Mouse (Mus musculus) A20 (cell line): ENCODE measurements around the gene Ssrp1.
A peak's percentile ranks its signal among the peaks of the same experiment; 100 is the strongest.

Source experiments
- DNase-seq: peaks from one replicate; pipeline ENCODE4 v3.0.0-alpha.2; 2011; ENCODE audit warnings: low read depth, low spot score

The Ssrp1 gene

DNA sequence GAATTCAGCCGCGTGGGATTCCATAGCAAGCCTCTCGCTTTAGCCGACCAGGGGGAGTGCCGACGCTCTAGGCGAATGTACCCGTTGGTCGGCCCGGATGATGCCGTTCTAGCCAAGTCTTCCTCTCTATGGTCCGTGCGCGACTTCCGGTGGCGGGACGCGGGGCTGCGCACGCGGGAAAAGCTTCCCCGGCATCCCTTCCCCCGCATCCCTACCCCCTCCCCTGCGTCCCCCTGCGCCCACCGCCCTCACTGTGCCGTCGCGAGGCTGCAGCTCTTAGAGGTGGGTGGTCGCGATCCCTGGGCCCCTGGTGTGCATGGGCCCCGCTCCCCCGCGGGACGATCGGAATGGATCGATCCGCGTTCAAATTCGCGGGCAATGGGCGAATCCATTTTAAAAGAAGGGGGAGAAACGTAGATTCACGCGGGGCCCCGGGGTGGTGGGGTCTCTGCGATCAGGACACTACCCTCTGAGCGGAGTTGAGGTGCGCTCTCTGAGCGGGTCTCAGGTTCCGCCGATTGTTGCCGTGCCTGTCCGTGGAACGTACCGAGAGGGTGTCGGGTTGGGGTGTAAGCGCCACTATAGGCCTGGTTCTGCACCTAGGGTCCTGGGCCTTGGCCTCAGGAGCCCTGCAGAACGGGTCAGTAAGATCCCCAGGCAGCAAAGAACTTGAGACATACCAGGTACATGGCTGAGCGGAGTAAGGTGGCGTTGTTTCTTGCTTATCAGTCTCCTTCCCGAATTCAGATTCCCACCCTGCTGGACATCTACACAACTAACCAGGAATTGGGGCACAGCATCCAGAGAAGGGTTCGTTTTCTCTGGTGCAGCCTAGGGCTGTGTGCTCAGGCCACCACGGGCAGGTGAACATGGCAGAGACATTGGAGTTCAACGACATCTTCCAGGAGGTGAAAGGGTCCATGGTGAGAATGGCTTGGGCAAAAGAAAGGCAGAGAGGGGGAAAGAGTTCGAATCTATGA lies at the start of gene Ssrp1, which contains the start of gene P2rx3:
Gene Ssrp1, plus strand, starts transcription at position 188 of the 980 bp plus-strand sequence.
Gene P2rx3, minus strand, starts transcription at position 416 of the 980 bp plus-strand sequence.
- DNase-seq, result peak; percentile 93

DNA sequence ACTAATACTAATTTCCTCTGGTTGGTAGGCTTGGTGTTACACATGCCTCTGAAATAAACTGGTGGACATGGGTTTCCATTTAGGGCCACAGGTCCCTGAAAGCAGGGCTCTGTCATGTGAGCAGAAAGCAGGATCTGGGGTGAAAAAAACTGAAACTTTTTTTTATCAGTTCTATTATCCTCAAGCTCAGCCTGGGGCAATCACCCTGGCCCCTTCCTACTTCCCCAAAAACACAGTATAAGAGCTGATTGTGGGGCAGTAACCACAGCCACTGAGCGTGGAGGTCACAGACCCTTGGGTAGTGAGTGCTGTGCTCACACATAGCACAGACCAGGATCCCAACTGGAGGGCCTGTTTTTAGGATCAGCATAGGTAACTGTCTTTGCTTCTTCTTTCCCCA lies 49.1 kb upstream of the Ssrp1 start, which contains the start of gene Prg3:
Gene Prg3, plus strand, starts transcription at position 286 of the 400 bp plus-strand sequence.
- peak; percentile 46 for DNase-seq

DNA sequence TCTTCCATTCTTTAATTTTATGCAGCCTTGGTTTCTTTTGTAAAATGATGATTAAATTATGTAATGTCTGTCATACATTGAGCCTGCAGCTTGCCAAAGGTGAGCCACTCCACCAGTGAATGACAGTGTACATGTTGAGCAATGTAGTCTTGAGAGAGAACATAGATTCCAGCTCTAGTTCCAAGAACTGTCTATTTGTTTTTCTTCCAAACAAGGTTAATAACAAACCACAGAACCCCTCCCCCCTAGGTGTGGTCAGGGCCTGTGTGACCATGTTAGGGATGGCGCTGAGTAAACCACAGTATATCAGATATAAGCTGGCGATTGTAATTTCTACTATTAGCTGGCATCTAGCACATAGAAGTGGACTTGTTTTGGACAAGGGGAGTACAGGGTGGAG lies 40.7 kb upstream of the Ssrp1 start:
- no peak for DNase-seq

DNA sequence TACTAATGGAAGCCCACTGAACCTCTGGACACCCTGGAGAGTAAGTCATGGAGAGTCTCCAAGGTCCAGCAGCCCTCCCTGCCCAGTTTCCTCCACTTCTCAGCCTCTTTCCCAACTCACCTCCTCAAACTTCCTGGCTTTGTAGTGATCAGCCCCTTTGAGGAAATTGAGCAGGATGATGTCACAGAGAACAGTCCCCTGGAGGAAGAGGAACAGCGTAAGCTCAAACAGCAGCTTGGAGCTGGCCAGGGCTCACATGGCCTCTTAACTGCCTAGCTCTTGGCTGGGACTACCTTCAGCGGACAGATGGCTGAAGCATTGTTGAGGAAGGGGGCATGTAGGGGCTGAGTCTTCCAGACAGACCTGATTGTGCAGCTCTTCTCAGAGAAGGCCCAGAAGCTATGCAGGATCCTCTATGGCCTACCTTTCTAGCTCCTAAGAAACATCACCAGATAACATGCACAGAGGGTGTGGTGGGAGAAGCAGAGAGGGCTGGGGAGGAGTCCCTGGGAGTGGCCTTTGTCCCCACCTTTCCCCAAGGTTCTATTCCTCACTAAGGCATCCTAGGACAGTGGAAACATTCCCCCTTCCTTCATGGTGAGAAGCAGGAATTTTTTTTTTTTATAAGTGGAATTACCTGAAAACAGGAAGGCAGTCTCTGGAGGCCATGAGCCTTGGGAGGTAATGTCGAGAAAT lies 37.4 kb upstream of the Ssrp1 start:
- no peak for DNase-seq

DNA sequence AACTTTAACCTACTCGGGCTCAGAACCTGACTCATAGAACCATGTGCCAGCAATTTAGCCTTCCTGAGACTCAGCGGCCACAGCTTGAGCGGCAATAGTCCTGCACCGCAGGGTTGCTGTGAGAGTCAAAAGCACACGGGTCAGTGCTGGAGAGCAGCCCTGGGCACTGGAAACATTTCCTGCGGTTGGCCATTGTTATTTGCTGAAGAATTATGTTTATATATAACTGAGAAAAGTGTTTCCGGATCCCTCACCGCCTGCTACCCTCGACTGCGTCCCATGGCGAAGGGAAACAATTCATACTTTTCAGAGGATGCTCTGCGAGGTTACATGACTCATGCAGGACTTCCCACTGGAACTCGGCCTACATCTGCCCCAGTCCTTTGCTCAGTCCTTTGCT lies 35.5 kb upstream of the Ssrp1 start:
- DNase-seq, result no peak

DNA sequence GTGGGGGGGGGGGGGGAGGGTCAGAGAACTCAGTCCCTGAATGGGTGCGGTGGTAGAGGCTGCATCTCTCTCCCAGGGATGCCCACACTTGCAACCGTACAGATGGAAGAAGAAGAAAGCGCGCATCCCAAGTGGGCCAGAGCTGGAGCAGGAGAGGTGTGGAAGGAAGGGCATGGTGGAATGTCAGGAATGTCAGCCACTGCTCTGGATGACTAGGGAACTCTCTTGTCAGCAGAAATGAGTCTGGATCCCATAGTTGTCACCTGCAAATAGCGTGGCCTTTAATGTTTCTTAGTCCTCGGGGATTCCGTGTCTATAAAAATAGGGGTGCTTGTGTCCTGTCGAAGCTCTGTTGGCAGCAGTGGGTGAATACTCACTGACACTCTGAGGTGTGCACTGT lies 34.5 kb upstream of the Ssrp1 start:
- DNase-seq, result no peak

DNA sequence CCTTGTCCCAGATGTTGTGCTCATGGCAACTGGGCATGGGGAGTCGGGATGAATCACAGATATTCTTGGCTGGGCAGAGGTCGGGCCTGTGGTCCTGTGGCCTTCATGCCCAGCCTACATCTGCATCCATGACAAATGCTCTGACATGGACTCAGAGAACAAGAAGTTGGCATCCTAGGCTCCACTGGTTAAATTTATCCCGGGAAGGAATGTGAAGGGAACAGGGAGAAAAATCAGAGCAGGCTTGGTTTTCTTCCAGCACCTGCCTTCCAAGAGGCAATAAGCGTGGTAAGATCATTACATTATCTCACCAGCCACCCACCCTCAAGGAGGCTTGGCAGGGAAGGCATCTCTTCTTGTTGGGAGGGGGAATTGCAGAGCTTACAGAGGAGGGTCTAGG lies 32.7 kb upstream of the Ssrp1 start:
- DNase-seq, result no peak

DNA sequence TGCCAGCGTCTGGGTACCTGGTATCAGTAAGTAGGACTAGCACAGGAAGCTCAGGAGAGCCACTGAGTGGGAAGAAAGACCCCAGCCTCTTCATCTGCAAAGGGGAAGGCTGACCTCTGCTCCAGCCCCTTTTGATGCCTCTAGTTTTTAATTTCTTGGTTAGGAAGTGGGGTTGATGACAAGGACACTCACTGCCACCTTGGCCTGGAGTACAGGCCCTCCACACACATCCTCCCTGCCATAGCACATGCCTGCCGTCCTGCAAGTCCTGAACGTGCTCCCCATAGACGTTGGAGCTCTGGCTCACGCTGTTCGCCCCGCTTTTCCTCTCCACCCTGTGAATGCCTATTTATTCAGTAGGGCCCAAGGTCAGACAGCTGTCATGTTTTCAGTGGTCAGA lies 30.4 kb upstream of the Ssrp1 start:
- no peak for DNase-seq

DNA sequence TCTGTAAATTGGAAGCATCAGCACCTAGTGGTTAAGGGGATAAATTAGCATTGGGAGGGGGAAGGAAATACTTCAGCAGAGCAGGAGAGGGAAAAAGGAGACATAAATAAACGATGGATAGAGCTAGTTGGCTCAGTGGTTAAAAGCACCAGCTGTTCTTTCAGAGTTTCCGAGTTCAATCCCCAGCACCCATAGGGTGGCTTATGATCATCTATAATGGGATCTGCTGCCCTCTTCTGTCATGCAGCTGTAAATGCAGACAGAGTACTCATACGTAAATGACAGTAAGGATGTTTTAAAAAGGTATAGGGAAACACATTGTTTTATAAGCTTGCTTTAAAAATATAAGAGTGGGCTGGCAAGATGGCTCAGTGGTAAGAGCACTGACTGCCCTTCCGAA lies 29.3 kb upstream of the Ssrp1 start:
- peak; percentile 75 for DNase-seq

DNA sequence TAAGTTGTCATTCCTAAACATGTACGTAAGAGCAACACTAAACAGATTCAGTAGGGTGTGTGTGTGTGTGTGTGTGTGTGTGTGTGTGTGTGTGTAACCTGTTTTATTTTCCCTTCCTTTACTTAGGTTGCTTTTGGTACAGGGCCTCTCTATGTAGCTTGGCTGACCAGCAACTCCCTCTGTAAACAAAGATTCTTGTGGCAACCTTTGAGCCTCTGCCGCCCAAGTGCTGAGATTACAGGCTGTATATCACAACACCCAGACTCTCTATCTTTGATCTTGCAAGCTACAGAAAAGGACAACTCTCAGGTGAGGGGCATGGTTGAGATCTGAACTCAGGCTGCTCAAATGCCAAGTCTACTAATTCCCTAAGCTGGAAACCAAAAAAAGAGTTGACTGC lies 27.8 kb upstream of the Ssrp1 start:
- DNase-seq, result no peak

DNA sequence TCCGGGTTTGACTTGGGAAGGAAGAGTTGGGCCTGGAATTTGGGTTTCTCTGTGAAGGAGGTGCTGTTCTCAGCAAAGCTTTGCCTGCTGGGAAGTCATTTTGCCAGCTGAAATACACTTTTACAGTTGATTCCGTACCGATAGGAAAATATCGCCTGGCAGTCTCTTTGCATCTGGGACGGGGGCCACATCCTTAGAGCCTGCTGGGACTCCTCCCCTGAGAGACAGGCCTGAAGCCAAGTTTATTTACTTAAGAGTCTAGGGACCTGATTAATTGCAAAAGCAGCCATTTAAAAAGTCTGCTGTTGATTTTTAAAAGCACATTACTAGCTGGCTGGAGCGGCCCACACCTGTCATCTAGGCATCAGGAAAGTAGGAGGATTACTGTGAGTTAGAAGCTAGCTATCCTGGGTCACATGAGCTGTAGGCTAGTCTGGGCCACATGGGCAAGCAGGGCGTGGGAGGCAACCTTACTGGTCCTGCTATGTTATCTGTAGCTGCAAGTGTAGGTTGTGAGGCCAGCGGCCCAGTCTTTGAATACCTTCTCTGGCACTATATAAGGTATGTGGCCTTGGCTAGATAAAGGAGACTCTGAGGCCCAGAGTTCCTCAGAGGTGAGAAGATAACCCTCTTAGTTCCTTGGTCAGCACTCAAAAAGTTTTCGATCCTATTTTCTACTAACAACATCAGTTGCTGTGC lies 25.0 kb upstream of the Ssrp1 start:
- DNase-seq, result no peak

DNA sequence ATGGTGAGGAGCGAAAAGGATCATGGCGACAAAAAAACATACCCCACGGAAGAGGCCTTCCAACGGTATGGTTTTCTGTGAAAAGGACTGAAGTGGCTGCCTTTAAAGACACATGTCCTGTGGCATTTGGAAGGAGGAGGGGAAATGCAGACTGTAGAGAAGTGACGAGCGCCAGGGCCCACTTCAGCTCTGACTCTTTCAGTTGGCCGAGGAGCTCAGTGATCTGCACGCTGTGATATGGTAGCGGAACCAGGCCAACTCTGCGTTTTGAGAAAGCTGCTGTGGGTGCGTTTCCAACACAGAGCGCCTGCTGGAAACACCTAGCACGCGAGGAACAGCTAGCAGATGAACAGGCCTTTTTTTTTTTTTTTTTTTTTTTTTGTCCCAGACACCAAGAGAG lies 24.4 kb upstream of the Ssrp1 start:
- DNase-seq, result no peak

DNA sequence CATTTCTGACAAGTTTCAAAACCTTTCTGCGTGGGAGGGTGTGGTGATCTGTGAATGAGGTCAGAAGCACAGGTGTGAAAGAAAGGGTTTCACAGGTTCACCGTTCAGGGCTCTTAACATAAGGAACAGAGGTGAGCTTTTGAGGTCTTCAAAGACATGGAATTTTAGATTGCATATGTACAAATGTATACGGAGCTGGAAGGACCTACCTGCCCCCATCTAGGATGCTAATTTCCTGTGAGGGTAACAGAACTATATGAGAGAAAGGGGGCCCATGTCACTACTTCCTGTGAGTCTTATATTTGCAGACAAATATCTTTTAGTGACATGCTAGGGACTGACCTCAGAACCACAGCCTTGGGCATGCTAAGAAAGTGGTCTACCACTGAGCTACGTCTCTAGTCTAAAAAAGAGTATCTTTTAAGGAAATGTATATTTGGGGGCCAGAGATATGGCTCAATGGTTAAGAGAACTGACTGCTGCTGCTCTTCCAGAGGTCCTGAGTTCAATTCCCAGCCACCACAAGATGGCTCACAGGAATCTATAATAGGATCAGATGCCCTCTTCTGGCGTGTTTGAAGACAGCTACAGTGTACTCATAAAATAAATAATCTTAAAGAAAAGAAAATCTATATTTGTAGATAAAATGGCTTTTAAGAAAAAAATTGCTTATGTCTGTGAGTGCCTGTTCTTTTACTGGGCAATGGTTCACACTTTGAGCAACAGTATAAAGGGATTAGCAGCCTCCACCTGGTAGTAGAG lies 23.0 kb upstream of the Ssrp1 start:
- DNase-seq, result no peak

DNA sequence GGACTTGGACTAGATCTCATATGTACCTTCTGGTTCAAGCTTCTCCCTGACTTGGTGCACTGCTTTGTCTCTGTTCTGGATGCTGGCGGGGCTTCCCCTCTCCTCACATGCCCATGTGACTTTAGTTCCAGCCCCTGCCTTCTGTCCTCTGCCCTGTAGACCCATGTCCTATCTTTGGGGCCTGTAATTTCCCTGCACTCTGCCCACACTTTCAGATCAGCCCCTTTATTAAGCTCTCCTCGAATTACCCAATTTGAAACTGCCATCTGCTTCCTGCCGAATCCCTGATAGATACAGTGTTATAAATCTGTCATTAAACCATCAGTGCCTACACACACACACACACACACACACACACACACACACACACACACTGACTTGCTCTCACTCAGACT lies 22.4 kb upstream of the Ssrp1 start:
- DNase-seq, result peak; percentile 41

DNA sequence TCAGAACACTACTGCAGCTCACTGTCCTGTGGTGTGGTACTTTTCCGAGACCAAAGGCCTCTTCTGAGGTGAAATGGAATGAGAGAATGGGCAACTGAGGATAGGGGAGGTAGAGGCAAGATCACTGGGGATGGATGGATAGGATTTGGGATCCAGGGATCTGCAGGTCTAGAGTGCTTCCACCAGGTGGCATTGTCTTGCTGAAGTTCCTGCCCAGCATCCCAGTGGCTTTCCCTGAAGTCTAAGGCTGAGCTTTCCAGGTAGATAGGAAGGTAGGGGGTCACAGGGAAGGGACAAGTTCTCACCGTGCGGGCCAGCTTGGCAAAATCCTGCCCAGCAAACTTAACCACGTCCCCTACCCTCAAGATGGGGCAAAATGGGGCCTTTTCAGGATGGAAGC lies 15.0 kb upstream of the Ssrp1 start:
- no peak for DNase-seq

DNA sequence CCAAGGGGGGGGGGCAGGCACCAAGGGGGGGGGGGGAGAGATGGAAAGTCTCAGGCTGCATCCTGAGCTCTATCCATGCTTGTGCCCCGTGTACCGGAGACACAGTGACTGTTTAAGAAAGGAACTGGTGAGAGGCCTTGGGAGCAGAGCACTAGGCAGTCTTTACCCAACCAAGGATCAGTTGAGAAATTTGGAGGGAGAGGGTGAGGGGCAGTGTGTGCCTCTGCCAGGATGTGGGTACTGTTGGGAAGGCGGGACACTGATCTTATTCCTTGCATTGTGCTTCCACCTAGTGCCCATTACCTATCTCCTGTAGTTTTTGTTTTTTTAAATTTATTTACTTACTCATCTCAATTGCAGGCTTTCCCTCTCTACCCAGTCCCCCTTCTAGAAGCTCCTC lies 10.9 kb upstream of the Ssrp1 start:
- DNase-seq, result no peak

DNA sequence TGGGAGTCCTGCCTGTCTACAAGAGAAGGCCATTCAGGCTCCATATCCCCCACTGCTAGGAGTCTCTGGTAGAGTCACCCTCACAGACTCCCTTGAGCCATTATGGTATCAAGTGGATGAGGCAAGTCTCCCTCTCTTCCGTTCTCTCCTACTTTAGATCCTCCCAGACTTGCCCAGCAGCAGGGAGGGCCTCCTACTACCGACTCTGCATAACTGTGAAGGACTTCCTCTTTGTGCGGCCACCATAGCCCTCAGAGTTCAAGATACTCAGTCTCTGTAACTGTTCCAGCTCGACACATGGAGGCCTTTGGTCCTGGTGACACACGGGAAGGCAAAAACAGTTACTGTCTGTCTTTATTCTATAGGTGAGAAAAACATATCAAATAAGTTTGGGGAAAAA lies 9.8 kb upstream of the Ssrp1 start:
- peak; percentile 43 for DNase-seq

DNA sequence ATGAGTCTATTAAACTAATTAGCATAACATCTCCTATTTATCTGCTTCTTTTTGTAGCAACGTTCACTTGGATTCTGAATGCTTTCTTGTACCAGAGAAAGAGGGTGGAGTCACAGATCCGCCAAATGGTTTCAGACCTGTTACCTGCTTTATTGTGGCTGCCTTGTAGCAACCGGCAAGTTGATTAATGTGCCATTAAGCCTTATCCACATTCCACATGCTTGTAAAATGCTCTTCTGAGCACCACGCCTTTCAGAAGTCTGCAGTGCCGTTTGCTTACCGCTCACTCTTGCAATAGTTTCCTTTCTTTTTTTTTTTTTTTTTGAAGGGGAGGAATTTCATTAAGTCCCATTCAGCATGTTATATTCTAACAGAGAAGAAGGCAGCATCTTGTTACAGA lies 7.1 kb upstream of the Ssrp1 start:
- no peak for DNase-seq

DNA sequence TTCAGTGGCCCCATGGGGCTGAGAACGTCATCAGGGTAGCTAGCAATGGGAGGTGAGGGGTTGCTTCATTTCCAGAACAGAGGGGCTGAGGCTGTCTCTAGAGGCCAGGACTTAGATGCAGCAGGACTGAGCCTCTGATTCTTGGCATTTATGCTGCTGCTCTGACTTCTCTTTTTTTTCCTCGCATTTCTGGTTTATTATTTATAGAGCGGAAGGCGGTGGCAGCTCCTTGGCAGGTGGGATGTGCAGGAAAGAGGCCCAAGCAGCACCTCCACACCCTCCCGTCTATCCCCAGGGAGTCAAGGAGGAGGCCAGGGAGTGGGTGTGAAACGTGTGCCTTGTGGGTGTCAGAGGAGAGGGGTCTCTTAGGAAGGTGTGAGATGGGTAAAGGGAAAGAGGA lies 6.0 kb upstream of the Ssrp1 start:
- no peak for DNase-seq

DNA sequence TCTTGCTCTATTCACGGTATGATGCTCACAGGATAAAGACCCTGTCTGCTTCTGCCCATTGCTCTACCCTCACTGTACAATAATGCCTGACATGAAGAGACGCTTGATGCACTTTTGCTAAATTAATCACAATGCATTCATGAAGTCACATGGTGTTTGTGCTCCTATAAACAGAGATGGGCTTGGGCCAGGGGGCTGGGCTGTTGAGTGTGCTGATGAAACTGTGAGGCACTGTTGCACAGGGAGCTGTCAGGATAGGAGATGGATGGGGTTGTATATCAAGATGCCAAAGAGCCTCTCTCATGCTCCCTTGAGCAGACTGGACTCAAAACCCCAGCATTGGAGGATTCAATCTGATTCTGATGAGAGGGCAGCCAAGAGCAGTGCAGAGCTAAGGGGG lies 3.9 kb upstream of the Ssrp1 start:
- DNase-seq, result no peak

DNA sequence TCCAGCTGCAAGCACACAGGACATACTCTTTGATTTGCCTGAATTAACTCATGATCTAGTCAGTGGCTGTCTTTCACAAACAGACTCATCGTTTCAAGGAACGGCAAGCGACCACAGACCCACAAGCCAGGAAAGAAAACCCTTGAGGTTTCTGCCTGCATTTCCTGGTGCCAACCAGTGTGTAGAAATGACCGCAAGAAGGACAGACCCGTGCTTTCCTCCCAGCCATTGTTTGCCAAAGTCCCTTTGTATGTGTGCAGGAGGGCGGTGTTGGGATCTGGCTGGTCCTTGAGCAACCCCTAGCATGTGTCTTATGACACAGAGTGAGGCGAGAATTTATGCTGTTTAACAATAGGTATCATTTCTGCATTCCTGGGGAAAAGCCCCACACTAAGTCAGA lies 2.9 kb upstream of the Ssrp1 start:
- no peak for DNase-seq
